Mouse (Mus musculus) neural tube, embryonic 14.5 days (tissue): ENCODE data around the gene Plscr1. TPM values are rescaled to one million over a fixed set of nuclear protein-coding genes. Genes with fewer than 3 reads are reported as not detected.

Experiments used
- ATAC-seq: fragments of 200-750 bp; cut with Nextera tagmentation; 2 replicates; pipeline ENCODE4 v1.8.0; 2017; ENCODE audit warnings: low read depth, mild to moderate bottlenecking, moderate TSS enrichment, moderate library complexity
- H3K27ac ChIP-seq: fragments of 300-500 bp; sonication (generic); 2 replicates; pipeline ENCODE4 v1.5.1; 2014; ENCODE audit warnings: low read depth, mild to moderate bottlenecking, control low read depth, low read length, moderate library complexity, mixed read lengths
- H3K27me3 ChIP-seq: fragments of 300-500 bp; sonication (generic); 2 replicates; pipeline ENCODE4 v1.6.1; 2014; ENCODE audit warnings: low read length; ENCODE audit not compliant: control insufficient read depth, insufficient read depth
- H3K36me3 ChIP-seq: fragments of 300-500 bp; sonication (generic); 2 replicates; pipeline ENCODE4 v1.6.1; 2014; ENCODE audit warnings: low read length, mixed read lengths; ENCODE audit not compliant: control insufficient read depth, insufficient read depth
- H3K4me1 ChIP-seq: fragments of 300-500 bp; sonication (generic); 2 replicates; pipeline ENCODE4 v1.6.1; 2014; ENCODE audit warnings: low read length; ENCODE audit not compliant: control insufficient read depth, insufficient read depth
- H3K4me2 ChIP-seq: fragments of 300-500 bp; sonication (generic); 2 replicates; pipeline ENCODE4 v1.6.1; 2014; ENCODE audit warnings: mild to moderate bottlenecking, low read depth, low read length, control low read depth
- H3K4me3 ChIP-seq: fragments of 300-500 bp; sonication (generic); 2 replicates; pipeline ENCODE4 v1.5.1; 2014; ENCODE audit warnings: low read depth, low read length, control low read depth, mixed read lengths
- H3K9ac ChIP-seq: fragments of 300-500 bp; sonication (generic); replicated peaks from 2 replicates; pipeline ENCODE4 v1.6.1; 2014; ENCODE audit warnings: low read depth, mild to moderate bottlenecking, control low read depth, low read length, mixed read lengths
- H3K9me3 ChIP-seq: fragments of 300-500 bp; sonication (generic); 2 replicates; pipeline ENCODE4 v1.6.1; 2016; ENCODE audit warnings: low read length; ENCODE audit not compliant: control insufficient read depth
- WGBS: fragments of 180-500 bp; shearing (Covaris S2); extraction: QIAGEN DNeasy Blood & Tissue Kit; methylation state at CpG from one replicate; pipeline ENCODE4 v1.1.7; 2014; 5-methylcytosine and 5-hydroxymethylcytosine counted together
- polyA plus RNA-seq: library from polyadenylated mRNA; unstranded; fragments of >200 nt; fragmentation: Nextera tagmentation; extraction: Ambion mirVana; gene quantifications from 2 replicates; pipeline ENCODE4 v1.2.1, GENCODE M21; 2014

Plscr1 gene
- polyA plus RNA-seq, 1 experiment from 2014 or later: 8.8 TPM

GRCm38 (mm10) chr9:92269829-92270404, 20.4 kb downstream of the Plscr1 start:
- Histone ChIP-seq H3K9ac (no peak overlapping the region), H3K4me1 (no peaks in the 10 kb centered on the region), H3K4me3 (no peak overlapping the region), H3K4me2 (no peak overlapping the region), H3K9me3 (no peaks in the 10 kb centered on the region), H3K27me3 (no peaks in the 10 kb centered on the region), H3K27ac (no peak overlapping the region), H3K36me3 (no peaks in the 10 kb centered on the region)
- 96% methylated on average over 5 of the region's 5 CpGs for WGBS
- ATAC-seq: no peak

GRCm38 (mm10) chr9:92270927-92271326, 21.4 kb downstream of the Plscr1 start:
- ATAC-seq: no peak
- 45% methylated on average over 4 of the region's 4 CpGs for WGBS
- Histone ChIP-seq H3K27ac (no peak overlapping the region), H3K4me1 (no peaks in the 10 kb centered on the region), H3K4me3 (no peak overlapping the region), H3K36me3 (no peaks in the 10 kb centered on the region), H3K9ac (no peak overlapping the region), H3K27me3 (no peaks in the 10 kb centered on the region), H3K9me3 (no peaks in the 10 kb centered on the region), H3K4me2 (no peak overlapping the region)

GRCm38 (mm10) chr9:92272650-92273049, 23.1 kb downstream of the Plscr1 start:
- 94% methylated on average over 4 of the region's 4 CpGs for WGBS
- H3K27me3 ChIP-seq: no peaks in the 10 kb centered on the region
- no peak overlapping the region for H3K4me2 ChIP-seq
- H3K9ac ChIP-seq: no peak overlapping the region
- H3K9me3 ChIP-seq: no peaks in the 10 kb centered on the region
- no peaks in the 10 kb centered on the region for H3K36me3 ChIP-seq
- no peak for ATAC-seq
- no peak overlapping the region for H3K27ac ChIP-seq
- no peak overlapping the region for H3K4me3 ChIP-seq
- no peaks in the 10 kb centered on the region for H3K4me1 ChIP-seq

- ATAC-seq: no peak
- Histone ChIP-seq H3K9me3 (no peaks in the 10 kb centered on the region), H3K9ac (no peak overlapping the region), H3K4me1 (no peaks in the 10 kb centered on the region), H3K36me3 (no peaks in the 10 kb centered on the region), H3K27me3 (no peaks in the 10 kb centered on the region), H3K4me3 (no peak overlapping the region), H3K27ac (no peak overlapping the region), H3K4me2 (no peak overlapping the region)
- 84% methylated on average over 2 of the region's 2 CpGs for WGBS
Measured at GRCm38 (mm10) chr9:92273271-92273670, 23.7 kb downstream of the Plscr1 start.

GRCm38 (mm10) chr9:92273956-92274762, 24.6 kb downstream of the Plscr1 start:
- no peaks in the 10 kb centered on the region for H3K4me1 ChIP-seq
- no peaks in the 10 kb centered on the region for H3K27me3 ChIP-seq
- 83% methylated on average over 6 of the region's 6 CpGs for WGBS
- no peaks in the 10 kb centered on the region for H3K36me3 ChIP-seq
- no peaks in the 10 kb centered on the region for H3K9me3 ChIP-seq
- H3K4me3 ChIP-seq: no peak overlapping the region
- no peak overlapping the region for H3K27ac ChIP-seq
- no peak overlapping the region for H3K9ac ChIP-seq
- H3K4me2 ChIP-seq: no peak overlapping the region
- no peak for ATAC-seq

- 73% methylated on average over 9 of the region's 9 CpGs for WGBS
- no peaks in the 10 kb centered on the region for H3K36me3 ChIP-seq
- H3K4me1 ChIP-seq: no peaks in the 10 kb centered on the region
Measured at GRCm38 (mm10) chr9:92275486-92276207, 26.1 kb downstream of the Plscr1 start, which contains the start of gene Plscr2. Plscr2 (plus strand) TSS chr9:92275602.

GRCm38 (mm10) chr9:92276360-92276759, 26.8 kb downstream of the Plscr1 start:
- Histone ChIP-seq H3K4me3 (no peak overlapping the region), H3K4me1 (no peaks in the 10 kb centered on the region), H3K27ac (no peak overlapping the region), H3K9me3 (no peaks in the 10 kb centered on the region), H3K4me2 (no peak overlapping the region), H3K27me3 (no peaks in the 10 kb centered on the region), H3K36me3 (no peaks in the 10 kb centered on the region), H3K9ac (no peak overlapping the region)
- 75% methylated on average over 7 of the region's 7 CpGs for WGBS
- no peak for ATAC-seq

More at GRCm38 (mm10) chr9:92275486-92276207, 26.1 kb downstream of the Plscr1 start, which contains the start of gene Plscr2:
- no peaks in the 10 kb centered on the region for H3K27me3 ChIP-seq
- no peak for ATAC-seq
- H3K4me3 ChIP-seq: no peak within 1 kb of the TSS
- H3K9ac ChIP-seq: no peak within 1 kb of the TSS
- H3K9me3 ChIP-seq: no peaks in the 10 kb centered on the region
- no peak within 1 kb of the TSS for H3K27ac ChIP-seq
- no peak within 1 kb of the TSS for H3K4me2 ChIP-seq

GRCm38 (mm10) chr9:92280048-92280447, 30.5 kb downstream of the Plscr1 start:
- ATAC-seq: no peak
- no peaks in the 10 kb centered on the region for H3K4me1 ChIP-seq
- no peak overlapping the region for H3K27ac ChIP-seq
- no peaks in the 10 kb centered on the region for H3K36me3 ChIP-seq
- no peaks in the 10 kb centered on the region for H3K27me3 ChIP-seq
- H3K4me3 ChIP-seq: no peak overlapping the region
- H3K9me3 ChIP-seq: no peaks in the 10 kb centered on the region
- WGBS: 88% methylated on average over 1 of the region's 1 CpGs
- no peak overlapping the region for H3K9ac ChIP-seq
- no peak overlapping the region for H3K4me2 ChIP-seq
